Mouse (Mus musculus) adrenal gland, postnatal 36 days (tissue): ENCODE data around the gene Sh3gl1. TPM values are rescaled to one million over a fixed set of nuclear protein-coding genes. Genes with fewer than 3 reads are reported as not detected.

ENCODE experiments used
- DNase-seq, 2 experiments: peaks; one replicate each; pipeline ENCODE4 v3.0.0; 2021; ENCODE audit warnings: mixed read lengths in 1 of 2
- total RNA-seq, 2 experiments: library from RNA; stranded (reverse); gene quantifications; 2 replicates each; pipeline ENCODE4 v1.2.3; 2021

The Sh3gl1 gene
- total RNA-seq, 2 experiments from 2014 or later, result 49.0 to 49.7 TPM

- no peak for DNase-seq
These were observed 15.1 kb downstream of the Sh3gl1 start for GRCm38 (mm10) chr17:56021161-56021910.

DNA sequence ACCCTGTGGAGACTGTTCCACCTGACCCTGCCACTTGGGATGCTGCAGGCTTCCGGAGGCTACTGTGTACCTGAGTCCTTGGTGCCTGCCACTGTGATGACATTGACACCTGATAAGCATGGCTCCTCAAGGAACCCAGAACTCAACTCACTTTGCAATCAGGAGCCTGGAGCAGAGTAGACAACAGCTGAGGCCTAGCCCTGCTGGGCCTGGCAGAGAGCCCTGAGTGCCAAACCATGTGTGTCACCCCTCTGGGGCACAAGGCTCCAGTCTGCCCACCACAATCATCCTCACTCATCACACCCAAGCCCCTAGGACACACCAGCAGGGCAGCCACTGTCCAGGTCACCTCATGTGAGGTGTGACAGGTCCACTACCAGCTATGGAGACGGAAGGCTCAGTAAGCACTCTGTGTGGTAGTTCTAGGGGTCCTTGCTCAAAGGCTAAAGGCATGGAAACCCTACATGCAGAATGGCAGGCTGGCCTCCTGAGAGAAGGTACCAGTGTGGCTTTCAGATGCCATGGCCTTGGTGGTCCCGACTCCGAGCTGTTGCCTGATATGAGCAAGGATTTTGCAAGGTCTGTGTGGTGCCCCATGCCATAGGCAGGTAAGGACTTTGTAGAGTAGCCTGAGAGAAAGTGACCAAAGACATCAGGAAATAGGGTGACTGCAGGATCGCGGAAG, 15.9 kb downstream of the Sh3gl1 start:
- DNase-seq, result no peak

DNA sequence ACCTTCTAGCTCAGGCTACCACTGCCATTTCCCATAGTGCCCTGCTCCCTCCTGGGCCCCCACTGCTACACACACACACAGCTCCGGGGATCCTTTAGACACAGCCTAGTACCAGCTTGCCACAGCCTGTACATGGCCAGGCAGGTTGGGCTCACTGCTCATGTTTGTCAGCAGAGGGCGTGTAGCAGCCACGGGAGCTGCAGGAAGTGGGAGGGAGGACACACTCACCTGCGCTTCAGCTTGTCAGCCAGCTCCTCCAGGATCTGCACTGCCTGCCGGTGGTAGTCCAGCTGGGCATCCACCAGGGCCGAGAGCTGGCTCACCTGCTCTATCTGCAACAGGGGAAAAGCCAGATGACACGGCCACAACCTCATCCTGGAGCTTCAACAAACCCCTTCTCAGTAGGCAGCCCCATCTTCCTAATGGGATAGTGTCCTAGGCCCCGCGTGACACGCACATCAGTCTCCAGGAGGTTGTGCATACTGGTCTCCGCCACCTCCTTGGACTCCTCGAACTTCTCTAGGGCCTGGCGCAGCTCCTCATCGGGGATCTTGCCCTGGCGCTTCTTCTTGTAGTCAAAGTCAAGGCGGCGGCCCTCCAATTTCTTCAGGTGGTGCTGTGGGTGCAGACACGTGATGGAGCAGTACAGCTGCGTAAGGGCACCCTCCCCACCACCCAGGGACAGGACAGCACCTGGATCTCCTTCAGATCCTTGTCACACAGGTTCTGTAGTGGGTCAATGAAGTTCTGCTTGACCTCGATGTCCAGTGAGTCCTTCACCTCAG, 17.9 kb downstream of the Sh3gl1 start:
- peak; percentile 66 to 76 for DNase-seq

DNA sequence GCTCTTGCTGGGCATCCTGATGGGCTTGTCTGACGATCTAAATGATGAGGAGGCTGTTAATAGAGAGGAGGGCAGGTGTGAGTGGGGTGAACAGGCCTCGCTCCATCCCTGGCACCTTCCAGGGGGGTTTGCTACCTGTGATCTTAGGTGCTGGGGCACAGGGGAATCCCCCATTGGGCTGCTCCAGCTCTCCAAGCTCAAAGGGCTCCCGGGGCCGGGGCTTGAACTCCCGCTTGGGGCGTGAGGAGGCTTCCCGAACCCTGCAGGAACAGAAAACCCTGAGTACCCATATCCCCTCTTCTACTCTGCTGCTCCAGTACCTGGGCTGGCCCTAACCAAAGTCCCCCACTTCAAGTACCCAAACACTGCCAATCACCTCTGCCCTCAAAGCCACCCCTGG, 18.6 kb downstream of the Sh3gl1 start:
- DNase-seq, result no peak

- no peak for DNase-seq
These were observed 19.3 kb downstream of the Sh3gl1 start for GRCm38 (mm10) chr17:56016793-56017785.

DNA sequence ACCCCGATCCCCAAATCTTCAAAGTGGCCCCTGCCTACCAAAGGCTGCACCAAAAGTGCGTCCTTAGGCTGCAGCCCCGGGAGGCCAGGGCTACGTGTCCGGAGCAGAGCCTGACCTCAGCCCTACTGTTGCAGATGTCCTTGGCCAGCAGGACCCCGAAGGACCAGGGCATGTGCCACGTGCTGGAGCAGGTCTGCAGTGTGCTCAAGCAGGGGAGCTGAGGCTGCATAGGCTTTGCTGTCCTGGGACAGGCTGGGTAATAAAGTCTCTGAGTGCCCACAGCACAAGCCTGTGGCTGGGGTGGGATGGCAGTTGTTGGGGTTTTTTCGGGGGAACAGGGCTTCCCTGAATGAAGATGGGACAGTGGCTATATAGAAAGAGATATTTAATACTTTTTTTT, 20.1 kb downstream of the Sh3gl1 start:
- DNase-seq, result no peak

DNA sequence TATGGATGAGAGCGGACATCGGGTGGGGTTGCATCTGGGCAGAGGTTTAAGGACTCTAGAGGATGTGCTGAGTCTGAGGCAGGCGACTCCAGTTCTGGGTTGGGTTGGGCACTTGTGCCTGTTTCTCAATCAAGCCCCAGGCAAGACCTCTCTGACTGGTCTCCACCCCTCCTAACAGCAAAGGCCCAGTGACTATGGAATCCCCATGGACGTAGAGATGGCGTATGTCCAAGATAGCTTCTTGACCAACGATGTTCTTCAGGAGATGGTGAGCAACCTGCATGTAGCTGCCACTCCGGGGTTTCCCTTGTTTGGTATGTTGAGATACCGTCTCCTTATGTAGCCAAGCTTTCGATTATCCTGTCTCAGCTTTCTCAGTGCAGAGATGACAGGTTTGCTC, 21.1 kb downstream of the Sh3gl1 start:
- no peak for DNase-seq

GRCm38 (mm10) chr17:56011441-56011840, 25.0 kb downstream of the Sh3gl1 start:
- no peak for DNase-seq

DNA sequence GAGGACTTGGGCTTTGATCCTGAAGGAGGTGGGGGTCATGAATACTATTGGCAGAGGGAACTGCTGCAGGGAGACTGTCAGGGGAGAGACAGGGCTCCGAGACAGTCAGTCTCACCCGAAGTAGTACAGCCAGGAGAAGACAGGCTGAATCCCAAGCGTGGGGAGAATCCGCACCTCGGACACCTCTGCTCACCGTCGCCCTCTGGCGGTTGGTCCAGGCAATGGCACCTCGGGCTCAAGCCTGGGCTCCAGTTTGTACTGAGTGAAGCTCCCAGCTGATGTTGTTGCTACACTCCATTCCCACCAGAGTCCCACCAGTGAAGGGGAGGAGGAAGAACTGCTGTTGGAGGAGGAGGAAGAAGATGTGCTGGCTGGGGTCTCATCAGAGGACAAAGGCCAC, 25.8 kb downstream of the Sh3gl1 start:
- DNase-seq, result peak; percentile 87 to 91

DNA sequence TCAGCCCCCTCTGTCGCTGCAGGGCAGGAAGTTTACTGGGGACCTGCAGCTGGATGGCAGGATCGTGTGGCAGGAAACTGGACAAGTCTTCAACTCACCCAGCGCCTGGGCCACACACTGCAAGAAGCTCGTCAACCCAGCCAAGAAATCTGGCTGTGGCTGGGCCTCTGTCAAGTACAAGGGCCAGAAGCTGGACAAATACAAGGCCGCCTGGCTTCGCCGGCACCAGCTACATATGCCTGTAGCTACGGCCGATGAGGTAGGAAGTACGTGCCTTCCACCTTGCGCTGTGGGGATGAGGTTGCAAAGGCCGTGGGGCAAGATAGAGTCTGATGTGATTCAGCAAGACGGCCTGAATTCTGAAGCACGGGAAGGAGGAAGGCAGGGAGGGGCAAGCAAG, 26.2 kb downstream of the Sh3gl1 start:
- DNase-seq, result no peak

GRCm38 (mm10) chr17:56009962-56010240, 26.5 kb downstream of the Sh3gl1 start:
- no peak for DNase-seq

DNA sequence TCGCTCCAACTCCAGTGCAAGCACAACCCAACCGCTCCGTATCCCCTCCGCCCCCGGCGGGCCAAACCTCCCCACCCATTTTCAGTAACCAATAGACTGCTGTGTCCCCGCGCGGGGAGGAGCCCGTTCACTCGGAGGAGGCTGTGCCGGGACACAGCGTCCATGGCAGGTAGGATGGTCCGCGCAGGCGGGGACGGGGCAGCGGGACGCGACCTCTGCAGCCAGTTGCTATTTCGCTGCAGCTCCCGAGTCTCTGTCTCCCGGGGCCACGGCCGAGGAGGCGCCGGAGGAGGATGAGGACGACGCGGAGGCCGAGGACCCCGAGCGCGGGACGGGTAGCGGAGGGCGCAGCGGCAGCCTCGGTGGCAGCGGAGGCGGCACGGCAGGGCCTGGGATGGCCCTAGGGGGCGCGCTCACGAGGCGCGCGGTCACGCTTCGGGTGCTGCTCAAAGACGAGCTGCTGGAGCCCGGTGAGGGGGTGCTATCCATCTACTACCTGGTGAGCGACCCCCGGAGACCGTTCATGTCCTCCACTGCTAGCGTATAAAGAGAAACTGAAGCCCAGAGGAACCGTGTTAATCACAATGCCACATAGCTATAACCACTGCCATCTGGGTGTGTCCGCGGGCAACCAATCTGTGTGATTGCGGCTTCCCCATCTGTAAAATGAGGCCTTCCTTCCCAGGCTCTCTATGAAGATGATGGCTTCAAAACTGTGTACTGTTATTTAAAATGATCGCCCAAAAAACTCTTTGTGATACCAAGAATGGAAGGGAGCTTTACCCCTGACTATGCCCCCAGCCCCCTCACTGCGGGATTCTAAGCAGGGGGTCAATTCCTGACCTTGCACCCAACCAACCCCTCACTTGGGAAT, 27.1 kb downstream of the Sh3gl1 start:
- DNase-seq, result peak; percentile 96 to 97

- DNase-seq, result peak; percentile 93 to 95
These were observed 27.9 kb downstream of the Sh3gl1 start for GRCm38 (mm10) chr17:56008356-56009087.

DNA sequence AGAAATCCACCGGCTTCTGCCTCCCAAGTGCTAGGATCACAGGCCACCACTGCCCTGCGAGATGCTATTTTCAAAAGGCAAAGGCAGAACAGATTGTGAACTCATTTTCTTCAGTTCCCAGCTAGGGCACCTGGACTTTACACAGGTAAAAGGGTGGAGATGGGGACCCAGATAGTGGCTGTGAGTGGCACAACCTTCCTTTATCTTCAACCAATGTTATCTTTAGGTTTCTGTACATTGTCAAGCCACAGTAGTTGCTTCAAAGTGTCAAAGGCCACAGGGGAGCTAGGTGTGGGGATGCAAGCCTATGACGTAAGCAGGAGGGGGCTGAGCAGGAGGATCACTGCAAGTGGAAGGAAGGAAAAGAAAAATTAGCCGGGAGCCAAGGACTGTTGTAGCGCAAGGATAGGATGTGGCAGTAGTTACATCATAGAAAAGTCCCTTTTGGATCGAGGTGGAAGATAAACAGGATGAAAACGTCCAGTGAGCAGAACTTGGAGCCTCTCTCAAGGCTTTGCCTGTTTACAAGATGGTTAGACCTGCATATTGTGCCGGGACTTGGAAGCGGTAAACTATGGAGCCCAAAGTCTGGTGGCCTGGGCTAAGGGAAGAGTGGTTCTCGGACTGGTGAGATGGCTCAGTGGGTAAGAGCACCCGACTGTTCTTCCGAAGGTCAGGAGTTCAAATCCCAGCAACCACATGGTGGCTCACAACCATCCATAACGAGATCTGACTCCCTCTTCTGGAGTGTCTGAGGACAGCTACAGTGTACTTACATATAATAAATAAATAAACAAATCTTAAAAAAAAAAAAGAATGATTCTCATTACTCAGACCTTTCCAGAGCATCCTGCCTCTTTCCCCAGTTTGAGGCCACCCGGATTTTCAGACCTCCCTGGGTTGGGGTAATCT, 28.7 kb downstream of the Sh3gl1 start:
- DNase-seq, result no peak

DNA sequence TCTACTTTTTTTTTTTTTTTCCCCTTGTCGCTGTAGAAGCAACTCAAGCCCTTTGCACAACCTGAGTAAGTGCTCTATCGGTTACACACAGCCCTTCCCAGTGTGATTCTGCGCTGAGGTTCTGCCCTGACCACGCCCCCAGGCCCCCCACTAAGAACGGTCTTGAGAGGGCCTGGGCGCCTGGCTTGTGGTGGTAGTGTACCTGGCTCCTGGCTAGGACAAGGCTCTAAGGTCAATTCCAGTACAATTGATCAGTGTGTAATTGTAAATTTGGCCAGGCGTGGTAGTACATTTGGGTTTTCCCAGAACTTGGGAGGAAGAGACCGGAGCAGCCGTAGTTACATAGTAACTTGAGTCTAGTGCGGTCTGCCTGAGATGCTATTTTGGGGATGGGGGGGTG, 29.5 kb downstream of the Sh3gl1 start:
- no peak for DNase-seq

DNA sequence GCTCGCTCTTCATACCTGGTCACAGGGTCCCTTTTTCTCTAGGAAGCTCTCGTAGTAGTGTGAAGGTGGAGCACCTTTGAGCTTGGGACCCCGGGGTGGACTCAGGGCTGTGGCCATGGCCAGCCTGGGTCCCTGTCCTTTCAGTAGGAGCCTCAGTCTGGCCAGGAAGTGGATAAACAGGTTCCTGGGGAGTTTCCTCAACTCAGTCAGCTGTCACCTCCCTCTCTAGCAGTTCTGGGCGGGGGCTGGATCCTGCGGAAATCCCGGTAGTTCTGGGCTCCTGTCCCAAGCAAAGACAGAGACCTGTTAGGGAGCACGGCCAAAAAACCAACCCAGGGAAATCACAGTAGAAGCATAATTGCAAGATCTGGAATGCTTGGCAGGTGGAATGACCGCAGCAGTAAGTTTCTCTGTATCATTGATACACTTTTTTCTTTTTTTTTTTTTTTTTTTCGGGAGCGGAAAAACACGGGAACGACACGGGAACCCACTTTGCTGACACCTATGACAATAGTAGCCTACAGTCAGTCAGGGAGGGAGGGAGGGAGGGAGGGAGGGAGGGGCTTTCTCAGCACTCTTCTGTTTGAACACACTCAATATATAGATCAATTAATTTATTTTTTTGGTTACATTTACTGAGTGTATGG, 30.9 kb downstream of the Sh3gl1 start, which contains the start of the genes Stap2 and Mpnd:
Stap2 (minus strand) TSS at position 170 of the 647 bp plus-strand sequence.
Mpnd (plus strand) TSS at position 297 of the 647 bp plus-strand sequence.
- peak in 1 of 2 experiments; percentile 62 for DNase-seq

- no peak for DNase-seq
These were observed 33.4 kb downstream of the Sh3gl1 start for GRCm38 (mm10) chr17:56003000-56003399.

GRCm38 (mm10) chr17:55999794-56000499, 36.5 kb downstream of the Sh3gl1 start:
- DNase-seq, result no peak
